Mouse (Mus musculus) midbrain, embryonic 12.5 days (tissue): ENCODE data around the gene Camsap2. TPM values are rescaled to one million over a fixed set of nuclear protein-coding genes. Genes with fewer than 3 reads are reported as not detected.
A peak's percentile ranks its signal among the peaks of the same experiment; 100 is the strongest.

Source experiments
- ATAC-seq: fragments of 200-750 bp; cut with Nextera tagmentation; 2 replicates; pipeline ENCODE4 v1.8.0; 2017; ENCODE audit warnings: low read depth, moderate TSS enrichment, moderate library complexity; ENCODE audit not compliant: low FRiP score
- H3K27ac ChIP-seq: fragments of 300-500 bp; sonication (generic); replicated peaks from 2 replicates; pipeline ENCODE4 v1.5.1; 2016; ENCODE audit warnings: mild to moderate bottlenecking
- H3K27me3 ChIP-seq: fragments of 300-500 bp; sonication (generic); 2 replicates; pipeline ENCODE4 v1.6.1; 2016; ENCODE audit warnings: mild to moderate bottlenecking
- H3K36me3 ChIP-seq: fragments of 300-500 bp; sonication (generic); 2 replicates; pipeline ENCODE4 v1.6.1; 2016
- H3K4me1 ChIP-seq: fragments of 300-500 bp; sonication (generic); 2 replicates; pipeline ENCODE4 v1.6.1; 2016
- H3K4me2 ChIP-seq: fragments of 300-500 bp; sonication (generic); replicated peaks from 2 replicates; pipeline ENCODE4 v1.6.1; 2016; ENCODE audit warnings: mild to moderate bottlenecking, moderate library complexity
- H3K4me3 ChIP-seq: fragments of 300-500 bp; sonication (generic); 2 replicates; pipeline ENCODE4 v1.5.1; 2016; ENCODE audit warnings: mild to moderate bottlenecking
- H3K9ac ChIP-seq: fragments of 300-500 bp; sonication (generic); replicated peaks from 2 replicates; pipeline ENCODE4 v1.6.1; 2016; ENCODE audit warnings: mild to moderate bottlenecking, moderate library complexity
- H3K9me3 ChIP-seq: fragments of 300-500 bp; sonication (generic); 2 replicates; pipeline ENCODE4 v1.6.1; 2016; ENCODE audit warnings: mild to moderate bottlenecking
- WGBS: fragments of 180-500 bp; shearing (Covaris S2); methylation state at CpG from one replicate; pipeline ENCODE4 v1.1.7; 2016; 5-methylcytosine and 5-hydroxymethylcytosine counted together
- polyA plus RNA-seq: library from polyadenylated mRNA; unstranded; fragments of >200 nt; fragmentation: Nextera tagmentation; extraction: Ambion mirVana; gene quantifications from 2 replicates; pipeline ENCODE4 v1.2.1, GENCODE M21; 2016

The Camsap2 gene
- polyA plus RNA-seq, 1 experiment from 2014 or later = 34.2 TPM

- peaks cover 4% of the 10 kb centered on the region; the same call in 1 of the 2 replicates for H3K27me3 ChIP-seq
- no peak overlapping the region for H3K4me3 ChIP-seq
- peaks cover 17% of the 10 kb centered on the region for H3K4me1 ChIP-seq
- peak overlapping the region; percentile 52 for H3K27ac ChIP-seq
- WGBS = 25% methylated on average over 8 of the region's 8 CpGs
- H3K4me2 ChIP-seq = no peak overlapping the region
- H3K36me3 ChIP-seq = no peaks in the 10 kb centered on the region
- H3K9me3 ChIP-seq = no peaks in the 10 kb centered on the region
- ATAC-seq = peak; percentile 76
- no peak overlapping the region for H3K9ac ChIP-seq
These were observed 16.7 kb upstream of the Camsap2 start for GRCm38 (mm10) chr1:136362567-136362966.

GRCm38 (mm10) chr1:136361373-136361772, 15.5 kb upstream of the Camsap2 start:
- Histone ChIP-seq H3K36me3 (no peaks in the 10 kb centered on the region), H3K9me3 (no peaks in the 10 kb centered on the region), H3K27me3 (peaks cover 4% of the 10 kb centered on the region; the same call in 1 of the 2 replicates), H3K4me2 (no peak overlapping the region), H3K4me3 (no peak overlapping the region), H3K27ac (no peak overlapping the region), H3K4me1 (peaks cover 17% of the 10 kb centered on the region), H3K9ac (no peak overlapping the region)
- no peak for ATAC-seq
- WGBS = 69% methylated on average over 2 of the region's 2 CpGs

DNA sequence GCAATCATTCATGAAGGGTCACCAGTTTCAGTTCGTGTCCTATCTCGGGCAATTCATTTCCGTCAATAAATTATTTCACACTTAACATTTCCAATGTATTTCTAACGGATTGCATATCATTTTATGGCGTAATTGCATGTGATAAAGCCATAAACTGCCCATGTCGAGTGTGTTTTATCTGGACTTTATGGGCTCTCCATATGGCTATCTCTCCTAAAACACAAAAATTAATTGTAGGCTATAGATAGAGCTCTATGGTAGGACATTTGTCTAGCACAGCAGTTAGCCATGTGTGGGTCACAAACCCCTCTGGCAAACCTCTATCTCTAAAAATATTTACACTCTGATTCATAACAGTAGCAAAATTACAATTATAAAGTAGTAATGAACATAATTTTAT, 15.0 kb upstream of the Camsap2 start:
- Histone ChIP-seq H3K36me3 (no peaks in the 10 kb centered on the region), H3K4me3 (no peak overlapping the region), H3K4me2 (no peak overlapping the region), H3K4me1 (peaks cover 15% of the 10 kb centered on the region), H3K9ac (no peak overlapping the region), H3K27me3 (peaks cover 4% of the 10 kb centered on the region; the same call in 1 of the 2 replicates), H3K27ac (no peak overlapping the region), H3K9me3 (no peaks in the 10 kb centered on the region)
- 89% methylated on average over 6 of the region's 6 CpGs for WGBS
- no peak for ATAC-seq

GRCm38 (mm10) chr1:136358841-136359360, 13.0 kb upstream of the Camsap2 start:
- no peak overlapping the region for H3K9ac ChIP-seq
- ATAC-seq = no peak
- no peak overlapping the region for H3K4me2 ChIP-seq
- H3K9me3 ChIP-seq = no peaks in the 10 kb centered on the region
- no peaks in the 10 kb centered on the region for H3K36me3 ChIP-seq
- no peak overlapping the region for H3K4me3 ChIP-seq
- WGBS = 72% methylated on average over 7 of the region's 7 CpGs
- no peak overlapping the region for H3K27ac ChIP-seq
- H3K4me1 ChIP-seq = peaks cover 15% of the 10 kb centered on the region
- peaks cover 4% of the 10 kb centered on the region; the same call in 1 of the 2 replicates for H3K27me3 ChIP-seq

DNA sequence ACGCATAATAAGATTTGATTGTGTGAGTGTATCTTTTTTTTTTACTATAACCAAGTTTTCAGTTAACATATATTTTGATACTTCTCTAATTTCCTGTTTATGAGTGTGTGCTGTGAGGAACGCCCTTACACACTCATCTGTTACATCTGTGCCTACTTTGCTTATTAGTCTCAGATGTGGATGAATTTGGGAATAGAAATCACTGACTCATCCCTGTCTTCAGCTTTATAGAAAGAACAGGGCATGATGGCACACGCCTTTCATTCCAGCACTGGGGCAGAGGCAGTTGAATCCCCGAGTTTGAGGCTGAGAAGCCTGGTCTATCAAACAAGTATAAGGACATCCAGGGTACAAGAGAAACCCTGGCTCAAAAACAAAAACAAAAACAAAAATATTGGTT, 9.7 kb upstream of the Camsap2 start:
- Histone ChIP-seq H3K9ac (no peak overlapping the region), H3K36me3 (no peaks in the 10 kb centered on the region), H3K4me1 (no peaks in the 10 kb centered on the region), H3K27me3 (0 out of 2 replicates have a peak, but pooled peaks cover 3% of the 10 kb centered on the region), H3K4me2 (no peak overlapping the region), H3K4me3 (no peak overlapping the region), H3K27ac (no peak overlapping the region), H3K9me3 (no peaks in the 10 kb centered on the region)
- ATAC-seq = no peak
- 78% methylated on average over 4 of the region's 4 CpGs for WGBS

- H3K4me2 ChIP-seq = no peak overlapping the region
- no peak overlapping the region for H3K27ac ChIP-seq
- H3K9me3 ChIP-seq = no peaks in the 10 kb centered on the region
- H3K4me3 ChIP-seq = no peak overlapping the region
- H3K4me1 ChIP-seq = peaks cover 6% of the 10 kb centered on the region
- ATAC-seq = no peak
- peaks cover 11% of the 10 kb centered on the region; the same call in 1 of the 2 replicates for H3K27me3 ChIP-seq
- no peaks in the 10 kb centered on the region for H3K36me3 ChIP-seq
- no peak overlapping the region for H3K9ac ChIP-seq
- 69% methylated on average over 3 of the region's 3 CpGs for WGBS
These were observed 4.8 kb upstream of the Camsap2 start for GRCm38 (mm10) chr1:136350699-136351200.

GRCm38 (mm10) chr1:136348137-136348536, 2.2 kb upstream of the Camsap2 start:
- H3K9me3 ChIP-seq = no peaks in the 10 kb centered on the region
- H3K4me1 ChIP-seq = peaks cover 17% of the 10 kb centered on the region
- no peak overlapping the region for H3K27ac ChIP-seq
- WGBS = 67% methylated on average over 5 of the region's 5 CpGs
- peaks cover 11% of the 10 kb centered on the region; the same call in 1 of the 2 replicates for H3K27me3 ChIP-seq
- no peak for ATAC-seq
- no peaks in the 10 kb centered on the region for H3K36me3 ChIP-seq
- no peak overlapping the region for H3K4me2 ChIP-seq
- H3K9ac ChIP-seq = no peak overlapping the region
- H3K4me3 ChIP-seq = no peak overlapping the region

GRCm38 (mm10) chr1:136347140-136347539, 1.2 kb upstream of the Camsap2 start:
- Histone ChIP-seq H3K9ac (no peak overlapping the region), H3K4me3 (no peak overlapping the region), H3K27ac (no peak overlapping the region), H3K4me1 (peaks cover 26% of the 10 kb centered on the region), H3K36me3 (no peaks in the 10 kb centered on the region), H3K27me3 (peaks cover 7% of the 10 kb centered on the region; the same call in 1 of the 2 replicates), H3K4me2 (no peak overlapping the region), H3K9me3 (no peaks in the 10 kb centered on the region)
- ATAC-seq = no peak
- WGBS = 49% methylated on average over 4 of the region's 4 CpGs

DNA sequence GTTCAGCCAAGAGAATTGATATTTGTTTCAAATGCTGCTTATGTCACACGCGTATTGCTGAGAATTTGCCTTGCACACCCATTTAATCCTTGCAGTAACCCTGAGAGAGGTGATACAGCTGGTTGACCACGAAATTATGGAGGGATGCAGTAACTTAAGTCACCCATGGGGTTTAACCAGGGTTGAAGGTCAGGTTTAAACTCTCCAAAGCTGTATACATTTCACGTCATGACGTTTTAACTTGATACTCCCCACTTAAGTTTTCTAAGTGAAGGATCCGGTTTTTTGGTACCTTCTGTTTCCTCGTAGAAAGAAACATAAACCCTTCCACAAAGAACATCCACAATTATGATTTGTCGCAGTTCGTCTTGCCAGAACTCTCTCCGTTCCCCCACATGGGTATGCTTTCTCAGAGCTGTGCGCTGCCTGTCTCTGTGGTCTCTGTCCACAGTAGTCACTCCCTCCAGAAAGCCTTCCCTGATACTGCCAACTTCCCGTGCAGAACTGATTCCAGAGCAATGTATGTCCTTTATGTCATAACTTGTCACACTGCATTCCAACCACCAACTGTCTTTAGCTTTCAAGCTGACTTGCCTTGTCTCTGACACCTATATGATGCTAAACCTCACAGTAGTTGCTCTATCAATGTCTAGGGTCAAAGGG, 600 bp upstream of the Camsap2 start:
- peaks cover 32% of the 10 kb centered on the region for H3K4me1 ChIP-seq
- WGBS = 5% methylated on average over 12 of the region's 12 CpGs
- H3K27ac ChIP-seq = peak overlapping the region; percentile 98
- peak overlapping the region; percentile 77 for H3K4me2 ChIP-seq
- peaks cover 7% of the 10 kb centered on the region; the same call in 1 of the 2 replicates for H3K27me3 ChIP-seq
- ATAC-seq = peak; percentile 55
- peak overlapping the region; percentile 96 for H3K9ac ChIP-seq
- H3K9me3 ChIP-seq = no peaks in the 10 kb centered on the region
- no peaks in the 10 kb centered on the region for H3K36me3 ChIP-seq
- H3K4me3 ChIP-seq = peak overlapping the region; percentile 93

GRCm38 (mm10) chr1:136344768-136345453, 993 bp downstream of the Camsap2 start:
- H3K27ac ChIP-seq = peak overlapping the region; percentile 98
- ATAC-seq = no peak
- peak overlapping the region; percentile 96 for H3K9ac ChIP-seq
- peak overlapping the region; percentile 77 for H3K4me2 ChIP-seq
- no peaks in the 10 kb centered on the region for H3K36me3 ChIP-seq
- WGBS = under 1% methylated on average over 22 of the region's 22 CpGs
- H3K4me1 ChIP-seq = peaks cover 34% of the 10 kb centered on the region
- no peaks in the 10 kb centered on the region for H3K9me3 ChIP-seq
- H3K4me3 ChIP-seq = peak overlapping the region; percentile 93
- peaks cover 7% of the 10 kb centered on the region; the same call in 1 of the 2 replicates for H3K27me3 ChIP-seq

DNA sequence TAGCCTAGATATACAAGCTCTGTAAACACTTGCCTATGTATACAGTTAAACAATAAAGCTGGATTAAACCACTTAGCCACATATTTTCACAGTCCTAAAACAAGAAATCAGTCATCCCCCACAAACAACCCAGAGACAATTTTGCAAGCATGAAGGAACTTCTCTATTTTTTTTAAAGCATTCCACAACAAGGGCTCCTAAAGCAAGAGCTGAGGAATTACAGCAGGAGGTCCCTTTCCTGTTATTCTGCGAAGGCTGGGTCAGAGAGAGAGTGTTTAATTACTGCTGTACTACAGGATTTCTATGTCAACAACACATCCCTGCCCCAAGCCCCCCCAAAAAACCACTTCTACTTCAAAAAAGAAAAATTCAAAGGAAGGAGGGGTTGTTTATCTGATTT, 1.6 kb downstream of the Camsap2 start:
- Histone ChIP-seq H3K4me2 (peak overlapping the region; percentile 77), H3K4me3 (peak overlapping the region; percentile 93), H3K27ac (no peak overlapping the region), H3K9ac (peak overlapping the region; percentile 96), H3K4me1 (peaks cover 34% of the 10 kb centered on the region), H3K36me3 (no peaks in the 10 kb centered on the region), H3K9me3 (no peaks in the 10 kb centered on the region), H3K27me3 (peaks cover 7% of the 10 kb centered on the region; the same call in 1 of the 2 replicates)
- 0% methylated on average over 1 of the region's 1 CpGs for WGBS
- no peak for ATAC-seq

DNA sequence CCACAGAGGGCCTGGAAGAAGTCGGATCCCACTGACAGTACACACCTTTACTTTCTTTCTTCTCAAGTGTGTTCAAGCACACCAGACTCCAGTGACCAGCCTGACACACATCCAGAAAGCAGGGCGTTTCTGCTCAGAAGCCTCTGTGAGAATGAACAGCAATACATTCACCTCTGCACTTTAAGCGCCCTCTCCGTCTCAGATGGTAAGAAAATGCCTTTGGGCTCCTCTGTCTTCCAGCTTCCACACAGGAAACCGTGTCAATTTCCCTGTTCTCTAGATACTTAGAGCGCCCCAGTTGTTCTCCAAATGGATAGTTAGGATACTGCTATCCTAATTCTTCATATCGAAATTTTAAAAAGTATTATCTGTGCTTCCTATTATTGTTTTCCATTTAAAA, 2.2 kb downstream of the Camsap2 start:
- Histone ChIP-seq H3K4me2 (peak overlapping the region; percentile 77), H3K27me3 (peaks cover 7% of the 10 kb centered on the region; the same call in 1 of the 2 replicates), H3K9ac (peak overlapping the region; percentile 49), H3K9me3 (no peaks in the 10 kb centered on the region), H3K36me3 (no peaks in the 10 kb centered on the region), H3K4me3 (peak overlapping the region; percentile 93), H3K4me1 (peaks cover 34% of the 10 kb centered on the region), H3K27ac (no peak overlapping the region)
- WGBS = 28% methylated on average over 7 of the region's 7 CpGs
- no peak for ATAC-seq
